Mouse (Mus musculus): Measurements from ENCODE around the gene Mthfd1l. TPM values are rescaled to one million over a fixed set of nuclear protein-coding genes. Genes with fewer than 3 reads are reported as not detected.

The Mthfd1l gene
- total RNA-seq, 2 experiments from 2014 or later = 8.6 to 9.6 TPM

DNA sequence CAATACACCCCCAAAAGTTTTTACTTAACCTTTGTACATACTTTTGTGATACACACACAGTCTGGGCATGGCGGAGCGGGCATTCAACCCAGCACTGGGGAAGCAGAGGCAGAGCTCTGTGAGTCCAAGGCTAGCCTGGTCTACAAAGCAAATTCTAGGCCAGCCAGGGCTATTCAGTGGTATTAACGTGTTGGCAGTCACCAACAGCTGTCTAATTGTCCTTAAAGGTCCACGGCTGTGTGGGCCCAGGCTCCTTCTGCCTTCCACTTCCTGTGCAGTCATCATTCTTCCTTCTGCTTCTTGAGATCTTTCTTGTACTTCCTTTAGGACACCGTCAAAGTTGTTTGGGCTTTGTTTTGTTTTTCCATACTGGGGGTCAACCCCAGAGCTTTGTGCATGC is 123.2 kb downstream of the Mthfd1l start:
- Histone ChIP-seq H3K4me3 (no peak overlapping the region), H3K27ac (no peak overlapping the region)
- DNase-seq (ENCODE audit: extremely low spot score in 1 of 2, low spot score in 2 of 2) = no peak
- intact Hi-C loops (cut with DNase I) = no loop called here
- no peak for TF ChIP-seq CTCF (IDR thresholded peaks at IDR 0.05)

DNA sequence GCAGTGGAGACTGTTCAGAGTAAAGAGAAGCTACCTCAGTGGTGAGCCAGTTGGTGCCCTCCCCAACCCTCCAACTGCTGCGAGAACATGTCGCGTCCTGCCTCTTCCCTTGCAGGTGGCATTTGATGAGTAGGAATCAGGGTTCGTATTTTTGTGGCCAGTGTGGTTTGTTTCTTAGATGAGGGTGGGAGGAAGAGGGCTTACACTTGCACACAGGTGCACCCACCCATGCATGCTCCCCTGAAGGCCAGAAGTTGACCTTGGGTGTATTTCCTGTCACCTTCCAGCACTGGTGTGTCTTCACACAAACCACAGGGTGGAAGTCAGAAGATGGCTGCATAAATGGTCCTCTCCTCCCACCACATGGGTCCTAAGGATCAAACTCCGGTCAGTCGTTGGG is 127.1 kb downstream of the Mthfd1l start:
- no peak for DNase-seq (ENCODE audit: extremely low spot score in 1 of 2, low spot score in 2 of 2)
- no peak for TF ChIP-seq CTCF (IDR thresholded peaks at IDR 0.05)
- intact Hi-C loops (cut with DNase I) = no loop called here
- Histone ChIP-seq H3K27ac (no peak overlapping the region), H3K4me3 (no peak overlapping the region)

DNA sequence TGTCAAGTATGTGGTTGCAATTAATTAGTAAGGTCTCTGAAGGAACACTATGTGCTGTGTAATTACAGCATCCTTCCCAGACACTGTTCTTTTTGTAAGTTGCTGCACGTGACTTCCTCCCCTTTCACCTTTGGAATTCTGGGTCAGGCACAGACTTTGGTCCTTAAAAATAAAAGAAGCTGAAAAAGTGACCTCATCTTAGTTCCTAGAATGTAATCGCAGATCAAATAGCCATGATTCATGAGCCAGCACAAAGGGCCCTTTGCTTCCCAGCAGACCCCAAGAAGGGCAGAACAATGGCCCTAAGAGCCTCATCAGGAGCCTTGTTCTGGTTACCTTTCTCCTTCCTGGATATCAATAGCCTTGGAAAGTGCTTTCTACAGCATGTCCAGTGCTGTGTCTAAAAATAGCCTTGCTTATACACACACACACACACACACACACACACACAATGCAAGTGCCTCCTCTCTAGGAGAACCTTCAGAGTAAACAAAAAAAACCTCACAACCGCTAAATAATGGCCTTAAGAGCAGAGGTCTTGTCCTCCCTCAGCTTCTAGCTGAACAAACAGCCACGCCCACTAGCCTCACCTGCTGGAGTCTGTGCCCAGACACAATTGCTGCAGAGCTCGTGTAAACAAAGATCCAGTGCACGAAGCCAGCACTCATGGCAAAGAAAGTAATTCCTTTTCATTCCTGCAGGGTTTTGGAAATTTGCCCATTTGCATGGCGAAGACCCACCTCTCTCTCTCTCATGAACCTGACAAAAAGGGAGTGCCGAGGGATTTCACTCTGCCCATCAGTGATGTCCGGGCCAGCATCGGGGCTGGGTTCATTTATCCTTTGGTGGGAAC is 133.0 kb downstream of the Mthfd1l start:
- intact Hi-C loops (cut with DNase I) = no loop called here
- DNase-seq (ENCODE audit: extremely low spot score in 1 of 2, low spot score in 2 of 2) = no peak
- TF ChIP-seq CTCF (IDR thresholded peaks at IDR 0.05) = peak; percentile 10; the same call in 1 of the 2 replicates
- Histone ChIP-seq H3K4me3 (no peak overlapping the region), H3K27ac (no peak overlapping the region)

DNA sequence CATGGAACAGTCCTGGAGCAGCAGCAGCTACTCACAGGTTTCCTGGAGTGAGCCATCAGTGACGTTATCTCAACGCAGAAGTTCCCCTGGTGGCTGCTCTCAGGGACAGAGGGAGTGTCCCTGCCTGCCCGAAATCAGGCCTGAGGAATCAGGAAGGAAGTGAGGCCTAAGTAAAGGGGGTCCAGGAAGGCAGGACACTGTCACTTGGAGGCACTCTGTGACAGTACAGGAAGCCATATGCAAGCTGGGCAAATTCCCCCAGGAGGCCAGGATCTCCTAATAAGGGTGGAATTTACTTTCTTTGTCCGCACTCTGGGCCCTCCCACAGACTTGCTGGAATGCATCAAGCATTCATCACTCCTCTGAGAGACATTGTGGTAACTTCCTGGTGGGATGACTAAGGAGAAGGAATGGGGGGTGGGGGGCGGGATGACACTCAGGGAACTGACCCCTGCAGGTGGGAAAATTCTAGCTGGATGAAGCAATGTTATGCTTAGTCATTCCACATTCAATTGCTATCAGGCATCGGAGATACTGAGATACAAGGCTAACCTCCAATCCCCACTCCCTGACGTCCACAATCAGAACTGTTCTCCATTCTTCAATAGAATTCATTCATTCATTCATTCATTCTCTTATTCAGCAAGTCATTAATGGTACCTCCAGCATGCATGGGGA is 134.9 kb downstream of the Mthfd1l start:
- H3K27ac ChIP-seq = no peak overlapping the region
- no peak for DNase-seq (ENCODE audit: extremely low spot score in 1 of 2, low spot score in 2 of 2)
- H3K4me3 ChIP-seq = no peak overlapping the region
- no peak; the same call in 1 of the 2 replicates for TF ChIP-seq CTCF (IDR thresholded peaks at IDR 0.05)
- intact Hi-C loops (cut with DNase I) = no loop called here

DNA sequence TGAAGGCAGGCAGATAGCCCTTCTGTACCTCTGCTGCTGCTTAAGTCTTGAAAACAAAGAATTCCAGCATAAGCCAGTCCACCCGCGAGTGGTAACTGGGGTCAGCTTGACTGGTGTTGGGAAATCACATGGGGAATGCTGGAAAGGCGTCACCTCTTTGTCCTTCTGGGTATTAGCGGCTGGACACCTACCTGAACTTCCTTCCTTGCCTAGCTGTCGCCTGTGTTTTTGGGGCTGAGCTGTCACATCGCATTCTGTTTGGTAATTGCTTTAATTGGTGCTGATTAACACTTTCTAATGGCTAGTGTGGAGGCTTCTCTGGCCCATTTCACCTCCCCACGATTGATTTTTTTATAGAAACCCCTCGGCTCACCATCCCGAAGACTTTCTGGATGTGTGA is 135.5 kb downstream of the Mthfd1l start:
- H3K4me3 ChIP-seq = no peak overlapping the region
- intact Hi-C loops (cut with DNase I) = no loop called here
- DNase-seq (ENCODE audit: extremely low spot score in 1 of 2, low spot score in 2 of 2) = no peak
- TF ChIP-seq CTCF (IDR thresholded peaks at IDR 0.05) = no peak
- no peak overlapping the region for H3K27ac ChIP-seq

DNA sequence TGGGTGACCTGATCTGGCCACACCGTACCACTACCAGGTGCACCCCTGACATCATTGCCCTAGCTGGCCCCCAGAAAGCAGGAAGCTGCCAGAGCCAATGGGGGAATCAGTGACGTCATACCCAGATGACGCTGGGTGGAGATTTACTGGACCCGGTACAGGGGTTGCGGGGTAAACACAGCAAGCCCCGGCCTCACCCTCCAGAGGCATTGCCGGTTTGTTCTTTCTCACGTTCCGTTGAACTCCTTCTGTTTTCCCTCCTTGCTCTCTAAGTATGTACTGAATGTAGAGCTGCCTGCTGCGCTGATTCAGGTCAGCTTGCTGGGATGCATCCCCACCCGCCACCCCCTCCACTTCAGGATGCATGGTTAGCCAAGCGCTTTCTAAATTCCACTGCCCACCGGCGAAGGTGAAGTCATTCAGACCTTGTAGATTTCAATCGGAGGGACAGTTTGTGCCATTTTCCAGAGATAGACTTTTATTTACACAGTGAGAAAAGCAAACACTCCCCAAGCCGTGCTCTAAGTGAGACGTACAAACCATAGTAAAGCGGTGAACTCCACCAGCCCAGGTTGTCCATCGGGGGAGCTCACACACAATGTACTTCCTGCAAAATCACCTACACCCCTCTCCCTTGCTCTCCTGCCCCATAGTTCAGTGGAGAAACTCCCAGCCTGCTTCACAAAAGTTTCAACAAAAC is 138.3 kb downstream of the Mthfd1l start:
- no peak for DNase-seq (ENCODE audit: extremely low spot score in 1 of 2, low spot score in 2 of 2)
- TF ChIP-seq CTCF (IDR thresholded peaks at IDR 0.05) = no peak
- H3K4me3 ChIP-seq = no peak overlapping the region
- H3K27ac ChIP-seq = no peak overlapping the region
- intact Hi-C loops (cut with DNase I) = no loop called here

DNA sequence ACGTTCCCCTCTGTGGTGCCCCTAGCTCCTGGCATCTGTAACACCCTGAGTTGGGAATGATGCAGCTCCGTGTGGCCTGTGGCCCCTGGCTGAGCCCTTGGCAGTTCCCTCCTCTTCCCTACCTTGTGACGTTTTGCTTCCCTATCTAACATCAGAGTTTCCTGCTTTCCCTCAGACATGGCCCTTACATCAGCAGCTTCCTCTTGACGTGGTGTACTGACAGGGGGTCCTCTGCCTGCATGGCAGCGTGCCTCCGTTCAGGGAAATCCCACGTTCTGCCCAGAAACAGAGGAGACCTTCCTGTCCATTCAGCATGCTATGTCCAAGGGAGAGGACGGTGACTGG is 138.8 kb downstream of the Mthfd1l start:
- intact Hi-C loops (cut with DNase I) = no loop called here
- DNase-seq (ENCODE audit: extremely low spot score in 1 of 2, low spot score in 2 of 2) = no peak
- Histone ChIP-seq H3K4me3 (no peak overlapping the region), H3K27ac (no peak overlapping the region)
- TF ChIP-seq CTCF (IDR thresholded peaks at IDR 0.05) = no peak

DNA sequence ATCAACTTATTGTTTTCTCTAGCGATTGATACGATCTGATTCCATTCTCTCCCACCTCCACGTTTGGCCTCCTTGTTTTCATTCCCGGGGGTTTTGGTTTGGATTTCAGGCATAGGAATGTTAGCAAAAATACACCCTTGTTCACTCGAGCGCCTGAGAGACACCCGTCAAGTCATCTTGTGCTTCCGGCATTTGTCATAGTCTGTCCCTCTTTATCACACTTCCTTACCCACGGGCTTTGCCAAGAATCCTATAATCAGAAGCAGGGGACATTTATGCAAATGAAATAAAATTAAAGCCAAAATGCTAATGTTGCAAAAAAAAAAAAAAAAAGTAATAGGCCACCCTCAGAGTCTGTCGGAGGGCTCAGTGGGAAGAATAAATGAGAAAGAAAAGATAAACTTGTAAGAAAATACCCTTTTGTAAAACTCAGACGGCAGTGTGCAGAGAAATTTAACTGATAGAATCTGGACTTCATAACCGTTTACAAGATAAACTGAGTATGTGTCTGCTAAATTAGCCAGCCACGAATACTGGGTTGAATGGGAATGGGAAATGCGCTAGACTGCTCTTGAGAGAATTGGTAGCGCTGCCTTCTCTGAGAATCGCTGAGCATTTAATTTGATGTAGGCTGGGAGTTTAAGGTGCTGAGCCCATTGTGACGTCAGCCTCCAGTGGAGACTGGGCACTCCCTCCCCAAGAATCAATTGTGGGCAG is 139.9 kb downstream of the Mthfd1l start:
- no peak for DNase-seq (ENCODE audit: extremely low spot score in 1 of 2, low spot score in 2 of 2)
- no peak for TF ChIP-seq CTCF (IDR thresholded peaks at IDR 0.05)
- Histone ChIP-seq H3K27ac (no peak overlapping the region), H3K4me3 (no peak overlapping the region)
- intact Hi-C loops (cut with DNase I) = no loop called here

DNA sequence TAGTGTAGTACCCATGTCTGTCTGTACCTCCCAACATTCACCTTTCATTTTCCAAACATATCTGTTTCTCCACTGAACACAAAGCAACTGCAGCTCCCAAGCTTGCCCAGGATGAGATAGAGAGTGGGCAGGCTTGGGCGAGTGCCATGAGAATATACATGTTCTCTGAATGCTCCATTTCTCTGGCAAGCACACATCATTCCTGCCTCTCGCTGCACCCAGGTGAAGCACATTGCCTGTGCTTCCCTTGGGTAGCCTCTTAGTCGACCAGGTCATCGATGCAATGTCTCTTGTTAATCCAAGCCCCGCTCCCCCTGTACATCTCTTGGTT is 140.4 kb downstream of the Mthfd1l start:
- no peak overlapping the region for H3K4me3 ChIP-seq
- intact Hi-C loops (cut with DNase I) = no loop called here
- no peak for TF ChIP-seq CTCF (IDR thresholded peaks at IDR 0.05)
- peak; percentile 20 to 38 for DNase-seq (ENCODE audit: extremely low spot score in 1 of 2, low spot score in 2 of 2)
- H3K27ac ChIP-seq = no peak overlapping the region

DNA sequence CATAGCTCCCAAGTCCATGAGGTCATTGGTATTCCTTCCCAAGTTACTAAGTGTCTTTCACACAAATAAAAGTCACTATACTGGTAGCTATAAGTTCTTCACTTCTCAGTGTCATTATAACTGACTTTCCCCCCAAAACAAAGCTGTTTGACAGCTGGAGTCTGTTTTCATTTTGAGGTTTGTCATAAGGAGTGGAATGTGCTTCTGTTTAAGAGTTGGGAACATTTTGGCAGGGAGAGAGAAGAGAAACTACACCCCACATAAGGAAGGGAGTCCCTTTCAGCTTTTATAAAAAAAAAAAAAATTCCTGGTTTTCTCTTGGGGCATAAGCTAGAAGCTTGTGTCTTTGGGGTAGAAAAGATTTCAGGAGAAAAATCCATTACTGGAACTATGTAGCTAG is 143.7 kb downstream of the Mthfd1l start:
- TF ChIP-seq CTCF (IDR thresholded peaks at IDR 0.05) = no peak
- DNase-seq (ENCODE audit: extremely low spot score in 1 of 2, low spot score in 2 of 2) = no peak
- intact Hi-C loops (cut with DNase I) = no loop called here
- H3K27ac ChIP-seq = no peak overlapping the region
- H3K4me3 ChIP-seq = no peak overlapping the region

DNA sequence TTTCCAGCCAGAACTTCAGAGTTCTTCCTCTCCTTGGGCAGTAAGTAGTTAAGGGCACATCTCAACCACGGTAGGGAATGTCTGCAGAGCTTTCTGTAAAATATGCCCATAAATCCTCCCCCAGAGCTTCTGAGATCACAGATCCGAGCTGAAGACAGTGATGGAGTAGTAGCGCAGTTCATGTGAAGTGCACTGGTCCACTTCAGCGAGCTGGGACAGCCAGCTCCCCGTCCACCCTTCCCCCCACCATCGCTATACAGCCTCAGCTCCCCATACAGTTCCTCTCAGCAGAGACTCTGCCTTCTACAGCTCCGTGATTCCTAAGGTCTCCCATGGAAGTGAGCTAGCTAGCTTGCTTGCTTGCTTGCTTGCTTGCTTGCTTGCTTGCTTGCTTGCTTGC is 144.2 kb downstream of the Mthfd1l start:
- TF ChIP-seq CTCF (IDR thresholded peaks at IDR 0.05) = no peak
- no peak for DNase-seq (ENCODE audit: extremely low spot score in 1 of 2, low spot score in 2 of 2)
- Histone ChIP-seq H3K27ac (no peak overlapping the region), H3K4me3 (no peak overlapping the region)
- intact Hi-C loops (cut with DNase I) = no loop called here

DNA sequence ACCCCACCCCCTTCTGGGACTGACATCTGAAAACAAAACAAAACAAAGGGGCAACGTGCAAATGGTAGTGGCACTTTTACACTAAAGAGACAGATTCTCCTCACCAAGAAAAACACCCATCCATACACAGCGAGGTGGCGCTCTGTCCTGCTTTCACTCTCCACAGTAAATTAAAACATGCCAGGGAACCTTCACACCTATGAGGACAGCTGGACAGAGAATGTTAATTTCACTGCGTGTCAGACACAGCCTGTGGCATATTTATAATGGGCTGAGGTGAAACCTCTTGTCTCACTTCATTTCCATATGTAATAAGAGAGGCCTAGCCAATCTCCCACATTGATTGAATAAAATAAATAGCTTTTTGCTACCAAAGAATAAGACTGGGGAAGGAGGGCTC is 146.4 kb downstream of the Mthfd1l start:
- DNase-seq (ENCODE audit: extremely low spot score in 1 of 2, low spot score in 2 of 2) = no peak
- intact Hi-C loops (cut with DNase I) = no loop called here
- TF ChIP-seq CTCF (IDR thresholded peaks at IDR 0.05) = no peak
- no peak overlapping the region for H3K4me3 ChIP-seq
- H3K27ac ChIP-seq = no peak overlapping the region

Measured in left cerebral cortex, adult 2 months (tissue).